Mouse (Mus musculus) heart, embryonic 16.5 days (tissue): ENCODE measurements at regions not wholly inside any gene's neighbourhood (a gene's known extent, or its start where the extent isn't known, plus 50 kb on each side); places are given as distances from the start of the nearest gene placed in this dataset.

Experiments used
- ATAC-seq: fragments of 200-750 bp; cut with Nextera tagmentation; replicated peaks from 2 replicates; pipeline ENCODE4 v1.8.0; 2017; ENCODE audit warnings: moderate number of reproducible peaks; ENCODE audit not compliant: insufficient read depth, low FRiP score; ENCODE audit errors: extremely low read depth
- H3K27ac ChIP-seq: fragments of 300-500 bp; sonication (generic); 2 replicates; pipeline ENCODE4 v1.5.1; 2014; ENCODE audit warnings: mild to moderate bottlenecking, low read length, control low read depth, moderate library complexity
- H3K27me3 ChIP-seq: fragments of 300-500 bp; sonication (generic); 2 replicates; pipeline ENCODE4 v1.6.1; 2014; ENCODE audit warnings: low read length, mixed read lengths; ENCODE audit not compliant: control insufficient read depth, insufficient read depth
- H3K36me3 ChIP-seq: fragments of 300-500 bp; sonication (generic); 2 replicates; pipeline ENCODE4 v1.6.1; 2014; ENCODE audit not compliant: control insufficient read depth, insufficient read depth
- H3K4me1 ChIP-seq: fragments of 300-500 bp; sonication (generic); 2 replicates; pipeline ENCODE4 v1.6.1; 2014; ENCODE audit warnings: low read length, mixed read lengths; ENCODE audit not compliant: control insufficient read depth, insufficient read depth
- H3K4me2 ChIP-seq: fragments of 300-500 bp; sonication (generic); 2 replicates; pipeline ENCODE4 v1.6.1; 2014; ENCODE audit warnings: low read depth, mild to moderate bottlenecking, control low read depth, low read length
- H3K4me3 ChIP-seq: fragments of 300-500 bp; sonication (generic); 2 replicates; pipeline ENCODE4 v1.5.1; 2014; ENCODE audit warnings: mild to moderate bottlenecking, control low read depth, low read length
- H3K9ac ChIP-seq: fragments of 300-500 bp; sonication (generic); 2 replicates; pipeline ENCODE4 v1.6.1; 2014; ENCODE audit warnings: low read length, control low read depth
- H3K9me3 ChIP-seq: fragments of 300-500 bp; sonication (generic); replicated peaks from 2 replicates; pipeline ENCODE4 v1.6.1; 2016; ENCODE audit warnings: low read length; ENCODE audit not compliant: control insufficient read depth
- WGBS: fragments of 180-500 bp; shearing (Covaris S2); extraction: QIAGEN DNeasy Blood & Tissue Kit; methylation state at CpG from one replicate; pipeline ENCODE4 v1.1.7; 2014; 5-methylcytosine and 5-hydroxymethylcytosine counted together

- peaks cover 97% of the 10 kb centered on the region for H3K27me3 ChIP-seq
- H3K27ac ChIP-seq = no peak overlapping the region
- no peak for ATAC-seq
- 12% methylated on average over 15 of the region's 15 CpGs for WGBS
- H3K4me1 ChIP-seq = peaks cover 14% of the 10 kb centered on the region
- no peaks in the 10 kb centered on the region for H3K36me3 ChIP-seq
- no peak overlapping the region for H3K4me3 ChIP-seq
- H3K4me2 ChIP-seq = peak overlapping the region; percentile 45; the same call in 1 of the 2 replicates
- H3K9ac ChIP-seq = no peak overlapping the region
- no peaks in the 10 kb centered on the region for H3K9me3 ChIP-seq
Measured at GRCm38 (mm10) chr15:103086672-103087069, 67.9 kb downstream of the Hoxc4 start.
